Comparison of ENCODE assay signal across 8 mouse cellular contexts in genomic region chr8:83997511-83998141, GRCm38 (mm10). TPM values are rescaled to one million over a fixed set of nuclear protein-coding genes. Genes with fewer than 3 reads are reported as not detected.
DNase-seq lines count a peak whose midpoint lies in the region; ATAC-seq and TF ChIP-seq lines count a peak whose summit lies in the region.

Gene Samd1, plus strand, starts transcription at chr8:83997672.

- H3K27me3 ChIP-seq in cerebellum, adult 2 months (ENCODE audit: control insufficient read depth, insufficient read depth, low read length) = no peaks in the 10 kb centered on the region
- H3K27me3 ChIP-seq in hindbrain, embryonic 14.5 days (ENCODE audit: control insufficient read depth, insufficient read depth, low read length) = peaks cover 16% of the 10 kb centered on the region
- peaks cover 25% of the 10 kb centered on the region for H3K27me3 ChIP-seq in midbrain, embryonic 11.5 days (ENCODE audit: control insufficient read depth, insufficient read depth, low read length)
- no peaks in the 10 kb centered on the region for H3K27me3 ChIP-seq in stomach, embryonic 14.5 days (ENCODE audit: control insufficient read depth, insufficient read depth, low read length)

- H3K27ac ChIP-seq in cerebellum, adult 2 months (ENCODE audit: insufficient read depth, low read length) = peak within 1 kb of the TSS; percentile 68; the same call in 1 of the 2 replicates
- peak within 1 kb of the TSS; percentile 95 for H3K27ac ChIP-seq in hindbrain, embryonic 14.5 days
- peak within 1 kb of the TSS; percentile 94 for H3K27ac ChIP-seq in midbrain, embryonic 11.5 days (ENCODE audit: low read depth, low read length)
- H3K27ac ChIP-seq in stomach, embryonic 14.5 days (ENCODE audit: low read length) = peak within 1 kb of the TSS; percentile 98

- ATAC-seq in hindbrain, embryonic 14.5 days (ENCODE audit: low FRiP score) = peak; percentile 18
- peak; percentile 19; the same call in 1 of the 2 replicates for ATAC-seq in midbrain, embryonic 11.5 days (ENCODE audit: low FRiP score)
- ATAC-seq in stomach, embryonic 14.5 days (ENCODE audit: insufficient number of reproducible peaks, insufficient read depth, low FRiP score, low read depth) = no peak

- peak within 1 kb of the TSS; percentile 86 for H3K4me2 ChIP-seq in hindbrain, embryonic 14.5 days (replicated peaks)
- peak within 1 kb of the TSS; percentile 83 for H3K4me2 ChIP-seq in midbrain, embryonic 11.5 days
- peak within 1 kb of the TSS; percentile 84 for H3K4me2 ChIP-seq in stomach, embryonic 14.5 days (replicated peaks; ENCODE audit: low read depth, low read length)

- H3K36me3 ChIP-seq in hindbrain, embryonic 14.5 days (replicated peaks; ENCODE audit: control insufficient read depth, insufficient read depth) = peaks cover 30% of the 10 kb centered on the region
- peaks cover 6% of the 10 kb centered on the region; the same call in 1 of the 2 replicates for H3K36me3 ChIP-seq in midbrain, embryonic 11.5 days (ENCODE audit: control insufficient read depth, insufficient read depth, low read length)
- H3K36me3 ChIP-seq in stomach, embryonic 14.5 days (ENCODE audit: control insufficient read depth, insufficient read depth, low read length) = peaks cover 33% of the 10 kb centered on the region; the same call in 1 of the 2 replicates

- peaks cover 6% of the 10 kb centered on the region; the same call in 1 of the 2 replicates for H3K4me1 ChIP-seq in cerebellum, adult 2 months (ENCODE audit: control insufficient read depth, insufficient read depth, low read length)
- H3K4me1 ChIP-seq in hindbrain, embryonic 14.5 days (replicated peaks; ENCODE audit: control insufficient read depth, insufficient read depth, low read length) = peaks cover 19% of the 10 kb centered on the region
- H3K4me1 ChIP-seq in midbrain, embryonic 11.5 days (ENCODE audit: control insufficient read depth, insufficient read depth, low read length) = peaks cover 17% of the 10 kb centered on the region
- H3K4me1 ChIP-seq in stomach, embryonic 14.5 days (ENCODE audit: control insufficient read depth, insufficient read depth, low read length) = peaks cover 11% of the 10 kb centered on the region

- H3K4me3 ChIP-seq in cerebellum, adult 2 months (replicated peaks; ENCODE audit: insufficient read depth, low read depth, low read length) = peak within 1 kb of the TSS; percentile 84
- H3K4me3 ChIP-seq in hindbrain, embryonic 14.5 days (replicated peaks; ENCODE audit: low read length) = peak within 1 kb of the TSS; percentile 87
- H3K4me3 ChIP-seq in midbrain, embryonic 11.5 days (ENCODE audit: low read depth, low read length) = peak within 1 kb of the TSS; percentile 80
- peak within 1 kb of the TSS; percentile 75 for H3K4me3 ChIP-seq in stomach, embryonic 14.5 days (ENCODE audit: low read depth, low read length)

- peak within 1 kb of the TSS; percentile 81 for H3K9ac ChIP-seq in hindbrain, embryonic 14.5 days
- H3K9ac ChIP-seq in midbrain, embryonic 11.5 days (ENCODE audit: low read length) = peak within 1 kb of the TSS; percentile 87
- H3K9ac ChIP-seq in stomach, embryonic 14.5 days (replicated peaks; ENCODE audit: low read depth, low read length) = peak within 1 kb of the TSS; percentile 88

- 8% methylated on average over 80 of the region's 112 CpGs for WGBS in cerebellum, adult 2 months
- under 1% methylated on average over 75 of the region's 112 CpGs for WGBS in hindbrain, embryonic 14.5 days
- under 1% methylated on average over 74 of the region's 112 CpGs for WGBS in midbrain, embryonic 11.5 days
- WGBS in stomach, embryonic 14.5 days = under 1% methylated on average over 66 of the region's 112 CpGs

- peak in 1 of 2 experiments; percentile 59 for DNase-seq in layer of hippocampus, adult 18-20 months (ENCODE audit: low spot score in 2 of 2)
- DNase-seq in layer of hippocampus, adult 11-12 months (ENCODE audit: low spot score) = no peak
- peak; percentile 64 to 71 for DNase-seq in cerebellum, adult 2 months
- DNase-seq in frontal cortex, postnatal 36 days (ENCODE audit: low spot score in 2 of 2) = peak; percentile 46 to 63
- DNase-seq in hindbrain, embryonic 14.5 days (ENCODE audit: low spot score) = peak; percentile 64
- peak; percentile 58 for DNase-seq in left cerebral cortex, postnatal 4 days
- peak; percentile 94 for DNase-seq in midbrain, embryonic 11.5 days (ENCODE audit: low spot score, missing footprints)

- TF ChIP-seq CTCF in cerebellum, adult 2 months (IDR thresholded peaks at IDR 0.05; ENCODE audit: borderline replicate concordance, insufficient read depth, low read depth, low read length) = no peak

- H3K9me3 ChIP-seq in hindbrain, embryonic 14.5 days (ENCODE audit: control insufficient read depth, low read length) = no peaks in the 10 kb centered on the region
- H3K9me3 ChIP-seq in midbrain, embryonic 11.5 days (ENCODE audit: control insufficient read depth, low read length) = no peaks in the 10 kb centered on the region
- no peaks in the 10 kb centered on the region for H3K9me3 ChIP-seq in stomach, embryonic 14.5 days (ENCODE audit: control insufficient read depth, low read depth, low read length)

- intact Hi-C loops in left cerebral cortex, postnatal 4 days (cut with DNase I) = no loop called here

- no peak for TF ChIP-seq POLR2A in cerebellum, adult 2 months (IDR thresholded peaks at IDR 0.05; ENCODE audit: borderline replicate concordance, insufficient read depth, low read length)

RNA-seq across cellular contexts. Expression of gene Samd1, which starts in this region (rescaled TPM):
- 10 to 100 TPM; 42.1 to 44.4 TPM for total RNA-seq in layer of hippocampus, adult 18-20 months (2021)
- 50.5 and 55.1 TPM in 2 replicates for polyA plus RNA-seq in cerebellum, adult 2 months (2012; rRNA removed)
- 11.1 and 11.3 TPM in 2 replicates for polyA plus RNA-seq in hindbrain, embryonic 14.5 days (2014; fragmentation: Nextera tagmentation; extraction: Ambion mirVana)
- total RNA-seq in left cerebral cortex, postnatal 4 days (2021) = 10 to 100 TPM; 82.8 to 83.9 TPM
- polyA plus RNA-seq in midbrain, embryonic 11.5 days (2014; fragmentation: Nextera tagmentation; extraction: Ambion mirVana) = 12.8 and 12.9 TPM in 2 replicates
- polyA plus RNA-seq in stomach, embryonic 14.5 days (2014; fragmentation: Nextera tagmentation; extraction: Ambion mirVana) = 17.5 and 18.3 TPM in 2 replicates
